Mouse (Mus musculus) G1E (cell line): ENCODE measurements around the gene Abca2.

ENCODE experiments used
- CTCF ChIP-seq: IDR thresholded peaks from 2 replicates; pipeline ENCODE4 v1.5.1; 2012; ENCODE audit warnings: low read depth, low read length, inconsistent platforms, mixed read lengths
- GATA1 ChIP-seq: IDR thresholded peaks from 2 replicates; pipeline ENCODE4 v1.6.1; 2012; ENCODE audit warnings: borderline replicate concordance, low read length, inconsistent platforms, mixed read lengths
- GATA2 ChIP-seq: IDR thresholded peaks from 2 replicates; pipeline ENCODE4 v1.6.1; 2012; ENCODE audit warnings: low read depth, low read length, inconsistent platforms, borderline replicate concordance
- POLR2AphosphoS5 ChIP-seq: IDR thresholded peaks from 2 replicates; pipeline ENCODE4 v1.6.1; 2012; ENCODE audit warnings: low read depth, low read length, inconsistent platforms; ENCODE audit not compliant: insufficient replicate concordance
- TAL1 ChIP-seq: conservative IDR thresholded peaks from 2 replicates; pipeline ENCODE4 v1.6.1; 2012; ENCODE audit warnings: low read depth, low read length, inconsistent platforms, mixed read lengths

DNA sequence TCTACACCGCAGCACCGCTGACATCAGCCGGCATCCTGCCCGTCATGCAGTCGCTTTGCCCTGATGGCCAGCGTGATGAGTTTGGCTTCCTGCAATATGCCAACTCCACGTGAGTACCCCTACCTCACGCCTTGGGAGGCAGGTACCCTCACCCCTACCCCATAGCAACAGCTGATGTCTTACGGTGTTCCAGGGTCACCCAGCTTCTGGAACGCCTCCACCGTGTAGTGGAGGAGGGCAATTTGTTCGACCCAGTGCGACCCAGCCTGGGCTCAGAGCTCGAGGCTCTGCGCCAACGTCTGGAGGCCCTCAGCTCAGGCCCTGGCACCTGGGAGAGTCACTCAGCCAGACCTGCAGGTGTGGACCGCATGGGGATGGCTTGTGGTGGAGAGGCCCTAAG, 4.6 kb downstream of the Abca2 start:
- TF ChIP-seq CTCF, result no peak
- TF ChIP-seq GATA1, result no peak
- TF ChIP-seq TAL1, result no peak
- no peak for TF ChIP-seq POLR2AphosphoS5
- no peak for TF ChIP-seq GATA2
